Mouse (Mus musculus): ENCODE data around the gene Gm20425. TPM values are rescaled to one million over a fixed set of nuclear protein-coding genes. Genes with fewer than 3 reads are reported as not detected.

The Gm20425 gene
- polyA plus RNA-seq, 1 experiment = 0.08 TPM

- Histone ChIP-seq H3K4me1 (ENCODE audit: control insufficient read depth, insufficient read depth, low read length) (no peaks in the 10 kb centered on the region), H3K4me3 (replicated peaks; ENCODE audit: extremely low read depth, low read depth, low read length) (no peak overlapping the region)
- no peak for DNase-seq
- 87% methylated on average over 4 of the region's 4 CpGs for WGBS
- no peak for TF ChIP-seq POLR2A (IDR thresholded peaks at IDR 0.05; ENCODE audit: borderline replicate concordance, extremely low read depth, low read depth, low read length)
- no peak for TF ChIP-seq CTCF (IDR thresholded peaks at IDR 0.05; ENCODE audit: insufficient read depth, low read length)
These were observed 13.5 kb upstream of the Gm20425 start for GRCm38 (mm10) chr9:103243640-103244039.

- TF ChIP-seq CTCF (IDR thresholded peaks at IDR 0.05; ENCODE audit: insufficient read depth, low read length) (no peak), POLR2A (IDR thresholded peaks at IDR 0.05; ENCODE audit: borderline replicate concordance, extremely low read depth, low read depth, low read length) (no peak)
- Histone ChIP-seq H3K4me3 (replicated peaks; ENCODE audit: extremely low read depth, low read depth, low read length) (no peak overlapping the region), H3K4me1 (ENCODE audit: control insufficient read depth, insufficient read depth, low read length) (no peaks in the 10 kb centered on the region)
- WGBS = 72% methylated on average over 2 of the region's 2 CpGs
- DNase-seq = no peak
These were observed 11.1 kb upstream of the Gm20425 start for GRCm38 (mm10) chr9:103241206-103241605.

GRCm38 (mm10) chr9:103239471-103239870, 9.4 kb upstream of the Gm20425 start:
- 83% methylated on average over 6 of the region's 6 CpGs for WGBS
- Histone ChIP-seq H3K4me1 (ENCODE audit: control insufficient read depth, insufficient read depth, low read length) (no peaks in the 10 kb centered on the region), H3K4me3 (replicated peaks; ENCODE audit: extremely low read depth, low read depth, low read length) (no peak overlapping the region)
- no peak for TF ChIP-seq POLR2A (IDR thresholded peaks at IDR 0.05; ENCODE audit: borderline replicate concordance, extremely low read depth, low read depth, low read length)
- no peak for TF ChIP-seq CTCF (IDR thresholded peaks at IDR 0.05; ENCODE audit: insufficient read depth, low read length)
- DNase-seq = no peak

- H3K4me1 ChIP-seq (ENCODE audit: control insufficient read depth, insufficient read depth, low read length) = peaks cover 3% of the 10 kb centered on the region; the same call in 1 of the 2 replicates
- H3K4me3 ChIP-seq (replicated peaks; ENCODE audit: extremely low read depth, low read depth, low read length) = no peak overlapping the region
- DNase-seq = no peak
- no peak for TF ChIP-seq CTCF (IDR thresholded peaks at IDR 0.05; ENCODE audit: insufficient read depth, low read length)
- no peak for TF ChIP-seq POLR2A (IDR thresholded peaks at IDR 0.05; ENCODE audit: borderline replicate concordance, extremely low read depth, low read depth, low read length)
- WGBS = 46% methylated on average over 7 of the region's 7 CpGs
These were observed 4.6 kb upstream of the Gm20425 start for GRCm38 (mm10) chr9:103234565-103235165.

GRCm38 (mm10) chr9:103234059-103234458, 4.0 kb upstream of the Gm20425 start:
- Histone ChIP-seq H3K4me1 (ENCODE audit: control insufficient read depth, insufficient read depth, low read length) (peaks cover 3% of the 10 kb centered on the region; the same call in 1 of the 2 replicates), H3K4me3 (replicated peaks; ENCODE audit: extremely low read depth, low read depth, low read length) (no peak overlapping the region)
- WGBS = 48% methylated on average over 7 of the region's 7 CpGs
- TF ChIP-seq POLR2A (IDR thresholded peaks at IDR 0.05; ENCODE audit: borderline replicate concordance, extremely low read depth, low read depth, low read length) (no peak), CTCF (IDR thresholded peaks at IDR 0.05; ENCODE audit: insufficient read depth, low read length) (no peak)
- no peak for DNase-seq

- WGBS = 57% methylated on average over 7 of the region's 7 CpGs
- Histone ChIP-seq H3K4me3 (replicated peaks; ENCODE audit: extremely low read depth, low read depth, low read length) (no peak overlapping the region), H3K4me1 (ENCODE audit: control insufficient read depth, insufficient read depth, low read length) (peaks cover 3% of the 10 kb centered on the region; the same call in 1 of the 2 replicates)
- DNase-seq = no peak
- TF ChIP-seq CTCF (IDR thresholded peaks at IDR 0.05; ENCODE audit: insufficient read depth, low read length) (no peak), POLR2A (IDR thresholded peaks at IDR 0.05; ENCODE audit: borderline replicate concordance, extremely low read depth, low read depth, low read length) (no peak)
These were observed 2.9 kb upstream of the Gm20425 start for GRCm38 (mm10) chr9:103233006-103233395.

- H3K4me1 ChIP-seq (ENCODE audit: control insufficient read depth, insufficient read depth, low read length) = peaks cover 3% of the 10 kb centered on the region; the same call in 1 of the 2 replicates
- no peak overlapping the region for H3K4me3 ChIP-seq (replicated peaks; ENCODE audit: extremely low read depth, low read depth, low read length)
- WGBS = 92% methylated on average over 7 of the region's 7 CpGs
- no peak for DNase-seq
- TF ChIP-seq CTCF (IDR thresholded peaks at IDR 0.05; ENCODE audit: insufficient read depth, low read length) (no peak), POLR2A (IDR thresholded peaks at IDR 0.05; ENCODE audit: borderline replicate concordance, extremely low read depth, low read depth, low read length) (no peak)
These were observed 2.3 kb upstream of the Gm20425 start for GRCm38 (mm10) chr9:103232232-103233005.

- WGBS = 76% methylated on average over 15 of the region's 15 CpGs
- TF ChIP-seq POLR2A (IDR thresholded peaks at IDR 0.05; ENCODE audit: borderline replicate concordance, extremely low read depth, low read depth, low read length) (no peak), CTCF (IDR thresholded peaks at IDR 0.05; ENCODE audit: insufficient read depth, low read length) (no peak)
- DNase-seq = no peak
- peaks cover 3% of the 10 kb centered on the region; the same call in 1 of the 2 replicates for H3K4me1 ChIP-seq (ENCODE audit: control insufficient read depth, insufficient read depth, low read length)
- H3K4me3 ChIP-seq (replicated peaks; ENCODE audit: extremely low read depth, low read depth, low read length) = peak overlapping the region; percentile 72
These were observed 855 bp downstream of the Gm20425 start for GRCm38 (mm10) chr9:103229037-103229867.

GRCm38 (mm10) chr9:103228370-103229003, 1.6 kb downstream of the Gm20425 start:
- WGBS = 82% methylated on average over 13 of the region's 13 CpGs
- Histone ChIP-seq H3K4me3 (replicated peaks; ENCODE audit: extremely low read depth, low read depth, low read length) (no peak overlapping the region), H3K4me1 (ENCODE audit: control insufficient read depth, insufficient read depth, low read length) (peaks cover 3% of the 10 kb centered on the region; the same call in 1 of the 2 replicates)
- no peak for DNase-seq
- no peak for TF ChIP-seq POLR2A (IDR thresholded peaks at IDR 0.05; ENCODE audit: borderline replicate concordance, extremely low read depth, low read depth, low read length)
- TF ChIP-seq CTCF (IDR thresholded peaks at IDR 0.05; ENCODE audit: insufficient read depth, low read length) = no peak
